Mouse (Mus musculus): ENCODE results near the gene Cadm3.
"Not testable (repeated sequence)": the region's sequence is repeated elsewhere in the genome, so short reads cannot be mapped to it uniquely, and the experiment has no call there.

GRCm38 (mm10) chr1:173302795-173303194, 64.7 kb downstream of the Cadm3 start:
- not testable (repeated sequence) for TF ChIP-seq CTCF (IDR thresholded peaks at IDR 0.05; ENCODE audit: low read depth); EP300 (optimal IDR thresholded peaks at IDR 0.05)

Measured in stomach, postnatal 0 days (tissue).